Mouse (Mus musculus) kidney, adult 2 months (tissue): ENCODE data around the gene Pcbd1.

Experiments used
- CTCF ChIP-seq: fragments of 200-500 bp; conservative IDR thresholded peaks from 2 replicates; pipeline ENCODE4 v1.5.1; 2011; ENCODE audit warnings: low read depth, mild to moderate bottlenecking, control low read depth, low read length, moderate library complexity, mixed read lengths; ENCODE audit not compliant: insufficient read depth, insufficient read length
- POLR2A ChIP-seq: fragments of 200-500 bp; IDR thresholded peaks from one replicate; pipeline ENCODE4 v1.6.1; 2011; ENCODE audit warnings: low read depth, low read length, control low read depth

DNA sequence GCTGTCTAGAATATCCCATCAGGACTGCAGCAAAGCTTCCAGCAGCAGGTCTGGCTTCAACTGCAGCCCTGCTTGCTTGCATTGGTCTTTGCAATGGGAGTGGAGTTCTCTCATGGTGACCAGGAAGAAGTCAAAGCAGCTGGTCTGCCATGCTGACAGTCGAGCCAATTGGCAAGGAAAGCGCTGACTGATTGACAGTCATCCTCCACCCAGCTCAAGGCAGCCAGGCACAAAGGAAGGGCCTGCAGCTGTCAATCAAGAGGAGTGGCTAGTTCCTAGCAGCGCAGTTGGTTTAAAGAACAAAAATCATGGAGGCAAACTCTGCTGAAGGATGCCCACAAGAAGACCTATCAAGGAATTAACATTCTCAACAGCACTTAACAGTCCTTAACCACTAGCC, 2.6 kb upstream of the Pcbd1 start:
- no peak for TF ChIP-seq CTCF
- no peak for TF ChIP-seq POLR2A
